Mouse (Mus musculus) macrophage (primary cell): ENCODE data around the gene Casp8ap2. TPM values are rescaled to one million over a fixed set of nuclear protein-coding genes. Genes with fewer than 3 reads are reported as not detected.

Experiments used
- polyA plus RNA-seq: library from polyadenylated mRNA; stranded (reverse); fragments of 250-400 nt; gene quantifications from 3 replicates; pipeline ENCODE4 v1.2.4, GENCODE M21; 2018; ENCODE audit warnings: inconsistent platforms

Gene Casp8ap2
- polyA plus RNA-seq, 1 experiment from 2014 or later = 10.9 TPM

Other genes with a start within 250 kb of the Casp8ap2 start
- gene Gja10, start 12.7 kb upstream of the Casp8ap2 start, polyA plus RNA-seq = not detected in 3 replicates
- gene Mdn1, start 41.7 kb downstream of the Casp8ap2 start, polyA plus RNA-seq = 3.9 to 11.0 TPM (median 5.5 TPM) in 3 replicates
- 44.4 to 56.9 TPM (median 53.5 TPM) in 3 replicates for gene Lyrm2, start 184.8 kb downstream of the Casp8ap2 start, polyA plus RNA-seq